Mouse (Mus musculus) thymus, adult 2 months (tissue): Measurements from ENCODE around the gene Rnf187.

Experiments used
- CTCF ChIP-seq: fragments of 200-500 bp; IDR thresholded peaks from 2 replicates; pipeline ENCODE4 v1.5.1; 2012; ENCODE audit warnings: mild to moderate bottlenecking, control low read depth, low read length, moderate library complexity, borderline replicate concordance; ENCODE audit not compliant: control insufficient read depth, poor library complexity, insufficient read depth; ENCODE audit errors: extremely low read depth
- POLR2A ChIP-seq: fragments of 200-500 bp; IDR thresholded peaks from 2 replicates; pipeline ENCODE4 v1.6.1; 2012; ENCODE audit warnings: mild to moderate bottlenecking, low read length, control low read depth, moderate library complexity; ENCODE audit not compliant: control insufficient read depth, poor library complexity, insufficient read depth; ENCODE audit errors: extremely low read depth

GRCm38 (mm10) chr11:58985299-58985917 is 46.7 kb upstream of the Rnf187 start:
- TF ChIP-seq CTCF (no peak), POLR2A (no peak)
